Mouse (Mus musculus) limb, embryonic 13.5 days (tissue): ENCODE measurements around the gene Adam15. TPM values are rescaled to one million over a fixed set of nuclear protein-coding genes. Genes with fewer than 3 reads are reported as not detected.

ENCODE experiments used
- ATAC-seq: fragments of 200-750 bp; cut with Nextera tagmentation; 2 replicates; pipeline ENCODE4 v1.8.0; 2017; ENCODE audit warnings: low read depth, moderate number of reproducible peaks, moderate TSS enrichment; ENCODE audit not compliant: low FRiP score
- H3K27ac ChIP-seq: fragments of 300-500 bp; sonication (generic); 2 replicates; pipeline ENCODE4 v1.5.1; 2015; ENCODE audit warnings: inconsistent platforms, mild to moderate bottlenecking, moderate library complexity
- H3K27me3 ChIP-seq: fragments of 300-500 bp; sonication (generic); 2 replicates; pipeline ENCODE4 v1.6.1; 2015; ENCODE audit warnings: mild to moderate bottlenecking, inconsistent platforms
- H3K36me3 ChIP-seq: fragments of 300-500 bp; sonication (generic); 2 replicates; pipeline ENCODE4 v1.6.1; 2015; ENCODE audit warnings: inconsistent platforms, mild to moderate bottlenecking, moderate library complexity
- H3K4me1 ChIP-seq: fragments of 300-500 bp; sonication (generic); 2 replicates; pipeline ENCODE4 v1.6.1; 2015; ENCODE audit warnings: inconsistent platforms
- H3K4me2 ChIP-seq: fragments of 300-500 bp; sonication (generic); replicated peaks from 2 replicates; pipeline ENCODE4 v1.6.1; 2015; ENCODE audit warnings: inconsistent platforms, mild to moderate bottlenecking, moderate library complexity
- H3K4me3 ChIP-seq: fragments of 300-500 bp; sonication (generic); 2 replicates; pipeline ENCODE4 v1.5.1; 2015; ENCODE audit warnings: moderate library complexity, mild to moderate bottlenecking, inconsistent platforms
- H3K9ac ChIP-seq: fragments of 300-500 bp; sonication (generic); 2 replicates; pipeline ENCODE4 v1.6.1; 2015; ENCODE audit warnings: mild to moderate bottlenecking, inconsistent platforms
- H3K9me3 ChIP-seq: fragments of 300-500 bp; sonication (generic); 2 replicates; pipeline ENCODE4 v1.6.1; 2016; ENCODE audit warnings: inconsistent platforms
- WGBS: fragments of 180-500 bp; shearing (Covaris S2); methylation state at CpG from one replicate; pipeline ENCODE4 v1.1.7; 2015; 5-methylcytosine and 5-hydroxymethylcytosine counted together
- polyA plus RNA-seq: library from polyadenylated mRNA; unstranded; fragments of >200 nt; fragmentation: Nextera tagmentation; extraction: Ambion mirVana; gene quantifications from 2 replicates; pipeline ENCODE4 v1.2.1, GENCODE M21; 2015

Gene Adam15
- polyA plus RNA-seq, 1 experiment from 2014 or later: 52.2 TPM

GRCm38 (mm10) chr3:89361675-89362074 lies 11.9 kb upstream of the Adam15 start, which contains the start of gene Dcst2:
TSS of gene Dcst2 (plus strand) at chr3:89361975.
- Histone ChIP-seq H3K9me3 (no peaks in the 10 kb centered on the region), H3K4me1 (0 out of 2 replicates have a peak, but pooled peaks cover 12% of the 10 kb centered on the region), H3K4me3 (no peak within 1 kb of the TSS), H3K4me2 (no peak within 1 kb of the TSS), H3K27ac (no peak within 1 kb of the TSS), H3K27me3 (no peaks in the 10 kb centered on the region), H3K9ac (no peak within 1 kb of the TSS), H3K36me3 (no peaks in the 10 kb centered on the region)
- no peak for ATAC-seq
- 87% methylated on average over 7 of the region's 7 CpGs for WGBS

GRCm38 (mm10) chr3:89360237-89360636 lies 10.4 kb upstream of the Adam15 start:
- H3K27me3 ChIP-seq: no peaks in the 10 kb centered on the region
- no peaks in the 10 kb centered on the region for H3K9me3 ChIP-seq
- no peak overlapping the region for H3K4me2 ChIP-seq
- no peak for ATAC-seq
- 0 out of 2 replicates have a peak, but pooled peaks cover 4% of the 10 kb centered on the region for H3K4me1 ChIP-seq
- no peak overlapping the region for H3K9ac ChIP-seq
- 78% methylated on average over 3 of the region's 3 CpGs for WGBS
- no peak overlapping the region for H3K27ac ChIP-seq
- H3K4me3 ChIP-seq: no peak overlapping the region
- H3K36me3 ChIP-seq: no peaks in the 10 kb centered on the region

GRCm38 (mm10) chr3:89359630-89360029 lies 9.8 kb upstream of the Adam15 start:
- no peak for ATAC-seq
- Histone ChIP-seq H3K9ac (no peak overlapping the region), H3K4me2 (no peak overlapping the region), H3K27ac (no peak overlapping the region), H3K4me1 (0 out of 2 replicates have a peak, but pooled peaks cover 4% of the 10 kb centered on the region), H3K36me3 (no peaks in the 10 kb centered on the region), H3K9me3 (no peaks in the 10 kb centered on the region), H3K4me3 (no peak overlapping the region), H3K27me3 (no peaks in the 10 kb centered on the region)
- 76% methylated on average over 6 of the region's 6 CpGs for WGBS

GRCm38 (mm10) chr3:89356029-89356428 lies 6.2 kb upstream of the Adam15 start:
- Histone ChIP-seq H3K27ac (no peak overlapping the region), H3K4me2 (no peak overlapping the region), H3K9ac (no peak overlapping the region), H3K27me3 (no peaks in the 10 kb centered on the region), H3K4me3 (no peak overlapping the region), H3K36me3 (no peaks in the 10 kb centered on the region), H3K4me1 (no peaks in the 10 kb centered on the region), H3K9me3 (no peaks in the 10 kb centered on the region)
- 62% methylated on average over 9 of the region's 9 CpGs for WGBS
- no peak for ATAC-seq

GRCm38 (mm10) chr3:89355512-89355902 lies 5.7 kb upstream of the Adam15 start:
- Histone ChIP-seq H3K4me2 (no peak overlapping the region), H3K36me3 (no peaks in the 10 kb centered on the region), H3K27me3 (no peaks in the 10 kb centered on the region), H3K4me1 (peaks cover 3% of the 10 kb centered on the region), H3K9me3 (no peaks in the 10 kb centered on the region), H3K27ac (no peak overlapping the region), H3K9ac (0 out of 2 replicates have a peak overlapping the region, but pooled peaks have one; percentile 14), H3K4me3 (no peak overlapping the region)
- 79% methylated on average over 6 of the region's 6 CpGs for WGBS
- no peak; the same call in 1 of the 2 replicates for ATAC-seq

GRCm38 (mm10) chr3:89354816-89355511 lies 5.2 kb upstream of the Adam15 start:
- Histone ChIP-seq H3K27ac (no peak overlapping the region), H3K4me3 (no peak overlapping the region)

GRCm38 (mm10) chr3:89351271-89351670 lies 1.5 kb upstream of the Adam15 start:
- Histone ChIP-seq H3K36me3 (peaks cover 12% of the 10 kb centered on the region; the same call in 1 of the 2 replicates), H3K4me2 (no peak overlapping the region), H3K27me3 (peaks cover 15% of the 10 kb centered on the region), H3K9ac (no peak overlapping the region), H3K4me1 (peaks cover 17% of the 10 kb centered on the region), H3K9me3 (no peaks in the 10 kb centered on the region), H3K4me3 (no peak overlapping the region), H3K27ac (no peak overlapping the region)
- 48% methylated on average over 5 of the region's 5 CpGs for WGBS
- no peak for ATAC-seq

More at GRCm38 (mm10) chr3:89354816-89355511, 5.2 kb upstream of the Adam15 start:
- Histone ChIP-seq H3K4me2 (no peak overlapping the region), H3K9ac (0 out of 2 replicates have a peak overlapping the region, but pooled peaks have one; percentile 14), H3K4me1 (peaks cover 7% of the 10 kb centered on the region), H3K36me3 (no peaks in the 10 kb centered on the region), H3K9me3 (no peaks in the 10 kb centered on the region), H3K27me3 (no peaks in the 10 kb centered on the region)
- no peak for ATAC-seq
- 15% methylated on average over 5 of the region's 5 CpGs for WGBS

- Histone ChIP-seq H3K9me3 (no peaks in the 10 kb centered on the region), H3K27me3 (peaks cover 15% of the 10 kb centered on the region), H3K27ac (no peak overlapping the region), H3K4me3 (peak overlapping the region; percentile 67), H3K4me2 (peak overlapping the region; percentile 95), H3K9ac (peak overlapping the region; percentile 72), H3K36me3 (peaks cover 31% of the 10 kb centered on the region), H3K4me1 (peaks cover 17% of the 10 kb centered on the region)
- WGBS: 2% methylated on average over 38 of the region's 38 CpGs
- peak; percentile 21; the same call in 1 of the 2 replicates for ATAC-seq
These were observed 606 bp downstream of the Adam15 start for GRCm38 (mm10) chr3:89348911-89349868.

GRCm38 (mm10) chr3:89347916-89348315 lies 1.9 kb downstream of the Adam15 start:
- Histone ChIP-seq H3K9me3 (no peaks in the 10 kb centered on the region), H3K36me3 (peaks cover 44% of the 10 kb centered on the region), H3K4me1 (peaks cover 17% of the 10 kb centered on the region), H3K4me3 (no peak overlapping the region), H3K27me3 (peaks cover 15% of the 10 kb centered on the region), H3K9ac (no peak overlapping the region), H3K27ac (no peak overlapping the region), H3K4me2 (no peak overlapping the region)
- no peak for ATAC-seq
- 78% methylated on average over 1 of the region's 1 CpGs for WGBS

GRCm38 (mm10) chr3:89346815-89347540 lies 2.8 kb downstream of the Adam15 start:
- Histone ChIP-seq H3K9me3 (no peaks in the 10 kb centered on the region), H3K4me3 (no peak overlapping the region), H3K36me3 (peaks cover 49% of the 10 kb centered on the region), H3K4me1 (peaks cover 17% of the 10 kb centered on the region), H3K27me3 (peaks cover 15% of the 10 kb centered on the region), H3K27ac (no peak overlapping the region), H3K4me2 (no peak overlapping the region), H3K9ac (no peak overlapping the region)
- no peak for ATAC-seq
- 79% methylated on average over 10 of the region's 10 CpGs for WGBS

- ATAC-seq: no peak
- Histone ChIP-seq H3K27ac (no peak overlapping the region), H3K9ac (no peak overlapping the region), H3K4me2 (no peak overlapping the region), H3K4me3 (no peak overlapping the region), H3K27me3 (peaks cover 6% of the 10 kb centered on the region), H3K4me1 (peaks cover 27% of the 10 kb centered on the region), H3K9me3 (no peaks in the 10 kb centered on the region), H3K36me3 (peaks cover 59% of the 10 kb centered on the region)
- 87% methylated on average over 7 of the region's 7 CpGs for WGBS
These were observed 6.5 kb downstream of the Adam15 start for GRCm38 (mm10) chr3:89343279-89343678.
